Mouse (Mus musculus): ENCODE results near the gene Olfr875. TPM values are rescaled to one million over a fixed set of nuclear protein-coding genes. Genes with fewer than 3 reads are reported as not detected.

Gene Olfr875
- total and polyA plus RNA-seq, 3 experiments, result not detected

DNA sequence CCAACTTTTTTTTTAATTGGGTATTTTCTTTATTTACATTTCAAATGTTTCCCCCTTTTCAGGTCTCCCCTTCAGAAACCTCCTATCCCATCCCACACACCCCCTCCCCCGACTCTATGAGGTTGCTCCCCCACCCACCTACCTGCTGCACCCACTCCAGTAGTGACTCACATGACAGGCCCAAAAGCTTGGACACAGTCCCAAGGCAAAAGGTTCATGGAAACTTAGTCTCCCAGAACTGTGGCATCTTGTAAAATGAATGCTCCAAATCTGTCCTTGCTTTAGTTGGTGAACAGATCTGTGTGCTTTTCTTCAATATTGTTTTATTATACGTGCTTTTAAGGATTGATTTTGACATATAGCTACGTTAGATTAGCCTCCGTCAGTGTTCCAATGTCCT is 19.7 kb upstream of the Olfr875 start:
- H3K4me3 ChIP-seq (replicated peaks in 1 of 3; ENCODE audit: low read depth in 2 of 3, low read length in 2 of 3, poor library complexity in 1 of 3), result no peak overlapping the region
- no peaks in the 10 kb centered on the region for H3K9me3 ChIP-seq (replicated peaks; ENCODE audit: low read length)
- no peak overlapping the region for H3K4me2 ChIP-seq (ENCODE audit: insufficient read depth, low read depth, poor library complexity, severe bottlenecking)
- H3K79me2 ChIP-seq (replicated peaks; ENCODE audit: control insufficient read depth, extremely low read depth, insufficient read depth, poor library complexity, severe bottlenecking), result no peaks in the 10 kb centered on the region
- H3K36me3 ChIP-seq (replicated peaks in 1 of 2; ENCODE audit: control insufficient read depth in 1 of 2, insufficient read depth in 1 of 2, low read length in 1 of 2), result no peaks in the 10 kb centered on the region
- in situ Hi-C loops (cut with MboI; ENCODE audit: low pct_ligation_motif_present, low pct_unique_long_range_greater_than_20kb, low sequenced_read_pairs), result loop anchor here (25.0 kb wide), 1 partner anchor 185 kb away; no protein-coding TSS in a partner anchor
- DNase-seq (ENCODE audit: extremely low read depth), result no peak
- no peak overlapping the region for H3K27ac ChIP-seq (ENCODE audit: insufficient read depth, low read depth)
- dilution Hi-C loops (cut with MboI; ENCODE audit: extremely low pct_ligation_motif_present, extremely low pct_unique_long_range_greater_than_20kb, low sequenced_read_pairs), result no loop called here
- H3K9ac ChIP-seq (ENCODE audit: insufficient read depth, low read depth), result no peak overlapping the region
- no peaks in the 10 kb centered on the region for H3K27me3 ChIP-seq (replicated peaks)
- H3K4me1 ChIP-seq (ENCODE audit: control insufficient read depth in 1 of 2, insufficient read depth in 2 of 2), result no peaks in the 10 kb centered on the region
- TF ChIP-seq SMC3 (IDR thresholded peaks at IDR 0.05; ENCODE audit: low read depth, low read length) (no peak), RCOR1 (conservative IDR thresholded peaks at IDR 0.05; ENCODE audit: low read depth, low read length) (no peak), NELFE (IDR thresholded peaks at IDR 0.05; ENCODE audit: low read depth, low read length) (no peak), CTCF (conservative IDR thresholded peaks at IDR 0.05 in 1 of 2, IDR thresholded peaks at IDR 0.05 in 1 of 2; ENCODE audit: low read depth in 2 of 2, low read length in 2 of 2) (no peak), USF2 (conservative IDR thresholded peaks at IDR 0.05; ENCODE audit: low read depth, low read length) (no peak), JUN (IDR thresholded peaks at IDR 0.05; ENCODE audit: insufficient read depth, low read depth, low read length) (no peak), MEF2A (IDR thresholded peaks at IDR 0.05; ENCODE audit: borderline replicate concordance, low read depth, low read length) (no peak)

- no peak overlapping the region for H3K27ac ChIP-seq (ENCODE audit: insufficient read depth, low read depth)
- no peaks in the 10 kb centered on the region for H3K4me1 ChIP-seq (ENCODE audit: control insufficient read depth in 1 of 2, insufficient read depth in 2 of 2)
- H3K79me2 ChIP-seq (replicated peaks; ENCODE audit: control insufficient read depth, extremely low read depth, insufficient read depth, poor library complexity, severe bottlenecking), result no peaks in the 10 kb centered on the region
- no peak for DNase-seq (ENCODE audit: extremely low read depth)
- H3K27me3 ChIP-seq (replicated peaks), result no peaks in the 10 kb centered on the region
- no peak for TF ChIP-seq IRF4 (IDR thresholded peaks at IDR 0.05; ENCODE audit: low read depth, low read length)
- no peak for TF ChIP-seq MAX (IDR thresholded peaks at IDR 0.05; ENCODE audit: low read length)
- no peak for TF ChIP-seq HCFC1 (IDR thresholded peaks at IDR 0.05; ENCODE audit: low read depth, low read length)
- TF ChIP-seq ZC3H11A (IDR thresholded peaks at IDR 0.05; ENCODE audit: low read depth, low read length), result no peak
- TF ChIP-seq EP300 (IDR thresholded peaks at IDR 0.05; ENCODE audit: low read length), result no peak
- no peak for TF ChIP-seq JUND (conservative IDR thresholded peaks at IDR 0.05; ENCODE audit: low read depth, low read length)
- TF ChIP-seq TBP (conservative IDR thresholded peaks at IDR 0.05; ENCODE audit: low read depth, low read length), result no peak
- TF ChIP-seq CHD2 (IDR thresholded peaks at IDR 0.05; ENCODE audit: low read length), result no peak
- no peak for TF ChIP-seq ZKSCAN1 (IDR thresholded peaks at IDR 0.05; ENCODE audit: borderline replicate concordance, low read depth, low read length)
- no peak for TF ChIP-seq ELF1 (IDR thresholded peaks at IDR 0.05; ENCODE audit: low read depth, low read length)
- no peak for TF ChIP-seq POLR2AphosphoS2 (IDR thresholded peaks at IDR 0.05; ENCODE audit: low read depth, low read length)
- TF ChIP-seq ETS1 (conservative IDR thresholded peaks at IDR 0.05; ENCODE audit: low read depth, low read length), result no peak
- no peak for TF ChIP-seq SIN3A (IDR thresholded peaks at IDR 0.05; ENCODE audit: low read length)
- TF ChIP-seq RAD21 (IDR thresholded peaks at IDR 0.05; ENCODE audit: low read depth, low read length), result no peak
- no peak for TF ChIP-seq USF2 (conservative IDR thresholded peaks at IDR 0.05; ENCODE audit: low read depth, low read length)
- no peak overlapping the region for H3K9ac ChIP-seq (ENCODE audit: insufficient read depth, low read depth)
- H3K4me3 ChIP-seq (replicated peaks in 1 of 3; ENCODE audit: low read depth in 2 of 3, low read length in 2 of 3, poor library complexity in 1 of 3), result no peak overlapping the region
- H3K9me3 ChIP-seq (replicated peaks; ENCODE audit: low read length), result no peaks in the 10 kb centered on the region
- no peaks in the 10 kb centered on the region for H3K36me3 ChIP-seq (replicated peaks in 1 of 2; ENCODE audit: control insufficient read depth in 1 of 2, insufficient read depth in 1 of 2, low read length in 1 of 2)
- in situ Hi-C loops (cut with MboI; ENCODE audit: low pct_ligation_motif_present, low pct_unique_long_range_greater_than_20kb, low sequenced_read_pairs) (loop anchor here (25.0 kb wide), 1 partner anchor 176 kb away; no protein-coding TSS in a partner anchor), dilution Hi-C loops (cut with MboI; ENCODE audit: extremely low pct_ligation_motif_present, extremely low pct_unique_long_range_greater_than_20kb, low sequenced_read_pairs) (no loop called here)
- no peak overlapping the region for H3K4me2 ChIP-seq (ENCODE audit: insufficient read depth, low read depth, poor library complexity, severe bottlenecking)
These were observed 9.9 kb upstream of the Olfr875 start for GRCm38 (mm10) chr9:37761728-37762127.
